Mouse (Mus musculus): ENCODE data around the gene Tex13c2.

Tex13c2 gene

GRCm38 (mm10) chrX:42489446-42489845 is at the start of gene Tex13c2:
Gene Tex13c2, plus strand, starts transcription at chrX:42489691.
- no peak for DNase-seq (ENCODE audit: low read depth, low spot score)

GRCm38 (mm10) chrX:42450305-42450704 is 39.2 kb upstream of the Tex13c2 start:
- DNase-seq (ENCODE audit: low read depth, low spot score) = no peak

- no peak for DNase-seq (ENCODE audit: low read depth, low spot score)
These were observed 36.5 kb upstream of the Tex13c2 start for GRCm38 (mm10) chrX:42453001-42453400.

- no peak for DNase-seq (ENCODE audit: low read depth, low spot score)
These were observed 35.0 kb upstream of the Tex13c2 start for GRCm38 (mm10) chrX:42454533-42454932.

GRCm38 (mm10) chrX:42490336-42490735 is 845 bp downstream of the Tex13c2 start:
- DNase-seq (ENCODE audit: low read depth, low spot score) = no peak

GRCm38 (mm10) chrX:42500538-42500937 is 11.0 kb downstream of the Tex13c2 start:
- DNase-seq (ENCODE audit: low read depth, low spot score) = no peak

- no peak for DNase-seq (ENCODE audit: low read depth, low spot score)
These were observed 13.0 kb downstream of the Tex13c2 start, which contains the start of gene Sh2d1a for GRCm38 (mm10) chrX:42502291-42503043. Gene Sh2d1a, plus strand, starts transcription at chrX:42502453.

- no peak for DNase-seq (ENCODE audit: low read depth, low spot score)
These were observed 21.6 kb downstream of the Tex13c2 start for GRCm38 (mm10) chrX:42511105-42511504.

GRCm38 (mm10) chrX:42512567-42512966 is 23.1 kb downstream of the Tex13c2 start:
- DNase-seq (ENCODE audit: low read depth, low spot score) = no peak

- DNase-seq (ENCODE audit: low read depth, low spot score) = no peak
These were observed 33.4 kb downstream of the Tex13c2 start for GRCm38 (mm10) chrX:42522868-42523267.

GRCm38 (mm10) chrX:42530703-42531102 is 41.2 kb downstream of the Tex13c2 start:
- no peak for DNase-seq (ENCODE audit: low read depth, low spot score)

- no peak for DNase-seq (ENCODE audit: low read depth, low spot score)
These were observed 50.7 kb downstream of the Tex13c2 start for GRCm38 (mm10) chrX:42540030-42540755.

- peak; percentile 52 for DNase-seq (ENCODE audit: low read depth, low spot score)
These were observed 51.2 kb downstream of the Tex13c2 start for GRCm38 (mm10) chrX:42540756-42541053.
